Mouse (Mus musculus): Measurements from ENCODE around the gene Gpx4. TPM values are rescaled to one million over a fixed set of nuclear protein-coding genes. Genes with fewer than 3 reads are reported as not detected.

Gene Gpx4
- total and polyA plus RNA-seq, 3 experiments: 832 to 1,055 (median 860) TPM

- TF ChIP-seq EP300 (IDR thresholded peaks at IDR 0.05; ENCODE audit: insufficient read depth, low read depth, low read length): no peak
- TF ChIP-seq CTCF (IDR thresholded peaks at IDR 0.05): no peak
- TF ChIP-seq POLR2A (IDR thresholded peaks at IDR 0.05; ENCODE audit: insufficient read depth, low read depth, low read length): no peak
- Histone ChIP-seq H3K27ac (peak overlapping the region; percentile 36), H3K79me2 (replicated peaks; ENCODE audit: control insufficient read depth, insufficient read depth, low read length) (no peaks in the 10 kb centered on the region), H3K36me3 (ENCODE audit: control insufficient read depth, insufficient read depth, low read length) (no peaks in the 10 kb centered on the region), H3K4me3 (no peak overlapping the region), H3K4me1 (ENCODE audit: control insufficient read depth, insufficient read depth, low read length) (no peaks in the 10 kb centered on the region; the same call in 1 of the 2 replicates), H3K27me3 (ENCODE audit: control insufficient read depth, insufficient read depth, low read length) (no peaks in the 10 kb centered on the region), H3K9ac (ENCODE audit: low read depth, low read length) (0 out of 2 replicates have a peak overlapping the region, but pooled peaks have one; percentile 4)
- intact Hi-C loops (cut with DNase I): no loop called here
- DNase-seq: peak in 1 of 2 experiments; percentile 36
- 86% methylated on average over 10 of the region's 10 CpGs for WGBS
Observed at GRCm38 (mm10) chr10:80016931-80017330, 30.0 kb upstream of the Gpx4 start.

DNA sequence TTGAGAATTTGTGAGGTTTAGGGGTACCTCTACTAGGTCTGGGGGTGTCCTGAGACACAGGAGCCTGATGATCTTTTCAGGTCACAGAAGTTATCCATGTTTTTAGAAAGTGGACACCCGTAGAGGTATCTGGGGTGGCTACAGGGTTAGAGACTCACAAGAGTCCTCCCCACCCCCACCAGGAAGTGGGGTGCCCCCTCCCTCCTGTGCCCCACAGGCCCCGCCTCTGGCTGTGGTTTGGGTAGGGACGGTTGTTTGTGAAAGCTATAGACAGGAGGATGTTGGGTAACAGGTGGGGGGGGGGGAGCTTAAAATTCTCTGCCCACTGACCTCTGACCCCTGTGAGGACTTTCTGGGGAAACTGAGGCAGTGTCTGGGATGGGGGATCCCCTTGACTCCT, 29.6 kb upstream of the Gpx4 start:
- no peak overlapping the region for H3K4me3 ChIP-seq
- peak; percentile 64 to 84 for DNase-seq
- no peaks in the 10 kb centered on the region for H3K36me3 ChIP-seq (ENCODE audit: control insufficient read depth, insufficient read depth, low read length)
- H3K79me2 ChIP-seq (replicated peaks; ENCODE audit: control insufficient read depth, insufficient read depth, low read length): no peaks in the 10 kb centered on the region
- H3K4me1 ChIP-seq (ENCODE audit: control insufficient read depth, insufficient read depth, low read length): no peaks in the 10 kb centered on the region; the same call in 1 of the 2 replicates
- TF ChIP-seq EP300 (IDR thresholded peaks at IDR 0.05; ENCODE audit: insufficient read depth, low read depth, low read length) (no peak), CTCF (IDR thresholded peaks at IDR 0.05) (no peak), POLR2A (IDR thresholded peaks at IDR 0.05; ENCODE audit: insufficient read depth, low read depth, low read length) (no peak)
- peak overlapping the region; percentile 36 for H3K27ac ChIP-seq
- 63% methylated on average over 3 of the region's 3 CpGs for WGBS
- H3K9ac ChIP-seq (ENCODE audit: low read depth, low read length): no peak overlapping the region
- no peaks in the 10 kb centered on the region for H3K27me3 ChIP-seq (ENCODE audit: control insufficient read depth, insufficient read depth, low read length)
- intact Hi-C loops (cut with DNase I): no loop called here

DNA sequence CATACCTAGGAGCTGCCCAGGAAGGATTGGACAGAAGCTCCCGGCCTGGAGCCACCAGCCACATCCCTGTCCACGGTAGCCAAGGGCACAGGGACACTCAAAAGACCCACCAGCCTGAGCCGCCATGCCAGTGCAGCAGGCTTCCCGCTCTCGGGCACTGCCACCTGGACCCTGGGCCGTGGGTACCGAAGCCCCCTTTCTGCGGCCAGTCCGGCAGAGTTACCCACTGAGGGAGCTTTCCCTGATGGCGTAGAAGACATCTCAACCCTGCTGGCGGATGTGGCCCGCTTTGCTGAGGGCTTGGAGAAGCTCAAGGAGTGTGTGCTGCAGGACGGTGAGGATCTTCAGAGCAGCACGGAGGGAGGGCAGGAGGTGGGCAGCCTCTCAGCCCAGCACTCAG, 29.2 kb upstream of the Gpx4 start:
- H3K27ac ChIP-seq: peak overlapping the region; percentile 48
- no peaks in the 10 kb centered on the region for H3K36me3 ChIP-seq (ENCODE audit: control insufficient read depth, insufficient read depth, low read length)
- 82% methylated on average over 14 of the region's 14 CpGs for WGBS
- H3K4me3 ChIP-seq: no peak overlapping the region
- peak in 1 of 2 experiments; percentile 42 for DNase-seq
- TF ChIP-seq CTCF (IDR thresholded peaks at IDR 0.05) (no peak), EP300 (IDR thresholded peaks at IDR 0.05; ENCODE audit: insufficient read depth, low read depth, low read length) (no peak), POLR2A (IDR thresholded peaks at IDR 0.05; ENCODE audit: insufficient read depth, low read depth, low read length) (no peak)
- no peaks in the 10 kb centered on the region for H3K79me2 ChIP-seq (replicated peaks; ENCODE audit: control insufficient read depth, insufficient read depth, low read length)
- H3K9ac ChIP-seq (ENCODE audit: low read depth, low read length): peak overlapping the region; percentile 36
- intact Hi-C loops (cut with DNase I): loop anchor here (2.0 kb wide), 1 partner anchor 15 kb away; no protein-coding TSS in a partner anchor
- no peaks in the 10 kb centered on the region for H3K27me3 ChIP-seq (ENCODE audit: control insufficient read depth, insufficient read depth, low read length)
- no peaks in the 10 kb centered on the region; the same call in 1 of the 2 replicates for H3K4me1 ChIP-seq (ENCODE audit: control insufficient read depth, insufficient read depth, low read length)

DNA sequence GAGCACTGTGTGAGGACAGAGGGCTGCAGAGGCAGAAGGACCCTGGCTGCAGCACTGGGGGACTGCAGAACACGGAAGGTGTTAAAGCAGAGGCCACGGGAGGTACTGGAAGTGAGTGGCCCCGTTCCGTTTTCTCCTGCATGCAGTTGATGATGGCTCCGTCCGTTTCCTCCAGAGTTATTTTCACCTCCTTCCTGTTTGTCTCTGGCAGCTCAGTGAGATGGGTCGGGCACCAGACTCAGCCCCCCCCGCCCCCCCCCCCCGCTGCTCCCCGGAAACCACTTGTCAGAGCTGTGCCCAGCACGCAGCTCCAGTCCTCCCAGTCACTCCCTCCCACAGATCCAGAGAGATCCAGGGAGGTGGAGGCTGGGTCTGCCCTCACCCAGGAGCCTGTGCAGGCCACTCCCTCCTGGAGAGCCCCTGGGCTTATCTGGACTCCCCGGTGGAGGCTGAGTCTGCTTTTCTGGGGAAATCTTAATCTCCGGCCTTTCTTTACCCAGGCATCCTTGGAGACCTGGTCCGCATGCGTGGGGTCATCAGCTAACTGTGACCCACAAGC, 28.1 kb upstream of the Gpx4 start:
- 12% methylated on average over 15 of the region's 15 CpGs for WGBS
- peak overlapping the region; percentile 27; the same call in 1 of the 2 replicates for H3K9ac ChIP-seq (ENCODE audit: low read depth, low read length)

GRCm38 (mm10) chr10:80019471-80020131, 27.4 kb upstream of the Gpx4 start:
- H3K36me3 ChIP-seq (ENCODE audit: control insufficient read depth, insufficient read depth, low read length): no peaks in the 10 kb centered on the region
- no peak for TF ChIP-seq EP300 (IDR thresholded peaks at IDR 0.05; ENCODE audit: insufficient read depth, low read depth, low read length)
- TF ChIP-seq POLR2A (IDR thresholded peaks at IDR 0.05; ENCODE audit: insufficient read depth, low read depth, low read length): no peak
- TF ChIP-seq CTCF (IDR thresholded peaks at IDR 0.05): peak; percentile 37
- H3K4me1 ChIP-seq (ENCODE audit: control insufficient read depth, insufficient read depth, low read length): peaks cover 1% of the 10 kb centered on the region; the same call in 1 of the 2 replicates
- no peak overlapping the region; the same call in 1 of the 2 replicates for H3K4me3 ChIP-seq
- WGBS: 47% methylated on average over 20 of the region's 20 CpGs
- intact Hi-C loops (cut with DNase I): loop anchor here (2.0 kb wide), 1 partner anchor 17 kb away; no protein-coding TSS in a partner anchor
- DNase-seq: peak; percentile 50 to 59
- H3K27ac ChIP-seq: peak overlapping the region; percentile 71
- H3K27me3 ChIP-seq (ENCODE audit: control insufficient read depth, insufficient read depth, low read length): no peaks in the 10 kb centered on the region
- H3K9ac ChIP-seq (ENCODE audit: low read depth, low read length): peak overlapping the region; percentile 15; the same call in 1 of the 2 replicates
- H3K79me2 ChIP-seq (replicated peaks; ENCODE audit: control insufficient read depth, insufficient read depth, low read length): no peaks in the 10 kb centered on the region

More for the DNA sequence above, 28.1 kb upstream of the Gpx4 start:
- DNase-seq: peak; percentile 60 to 72
- H3K4me3 ChIP-seq: no peak overlapping the region
- H3K27me3 ChIP-seq (ENCODE audit: control insufficient read depth, insufficient read depth, low read length): no peaks in the 10 kb centered on the region
- peak overlapping the region; percentile 71 for H3K27ac ChIP-seq
- no peaks in the 10 kb centered on the region for H3K79me2 ChIP-seq (replicated peaks; ENCODE audit: control insufficient read depth, insufficient read depth, low read length)
- intact Hi-C loops (cut with DNase I): loop anchor here (2.0 kb wide), 1 partner anchor 16 kb away; no protein-coding TSS in a partner anchor
- TF ChIP-seq CTCF (IDR thresholded peaks at IDR 0.05): peak; percentile 32
- TF ChIP-seq EP300 (IDR thresholded peaks at IDR 0.05; ENCODE audit: insufficient read depth, low read depth, low read length): no peak
- TF ChIP-seq POLR2A (IDR thresholded peaks at IDR 0.05; ENCODE audit: insufficient read depth, low read depth, low read length): no peak
- no peaks in the 10 kb centered on the region for H3K36me3 ChIP-seq (ENCODE audit: control insufficient read depth, insufficient read depth, low read length)
- no peaks in the 10 kb centered on the region; the same call in 1 of the 2 replicates for H3K4me1 ChIP-seq (ENCODE audit: control insufficient read depth, insufficient read depth, low read length)

Data from heart, adult 2 months (tissue).